Mouse (Mus musculus) megakaryocyte, embryonic 14.5 days (primary cell): ENCODE results near the gene Stard13.

Experiments
- FLI1 ChIP-seq: IDR thresholded peaks from 2 replicates; pipeline ENCODE4 v1.6.1; 2012; ENCODE audit warnings: low read length, inconsistent platforms, mixed read lengths
- GATA1 ChIP-seq: IDR thresholded peaks from 3 replicates; pipeline ENCODE4 v1.6.1; 2012; ENCODE audit warnings: mixed read lengths, low read length, inconsistent platforms, borderline replicate concordance

GRCm38 (mm10) chr5:151193885-151194520 is 39.6 kb downstream of the Stard13 start:
- no peak for TF ChIP-seq GATA1
- no peak for TF ChIP-seq FLI1
